Mouse (Mus musculus): ENCODE results near the gene Vmn1r120. TPM values are rescaled to one million over a fixed set of nuclear protein-coding genes. Genes with fewer than 3 reads are reported as not detected.

Vmn1r120 gene
- total RNA-seq (2023) = not detected

GRCm38 (mm10) chr7:21053684-21054083, at the start of gene Vmn1r120:
Gene Vmn1r120 (minus strand): TSS chr7:21053784.

GRCm38 (mm10) chr7:21098413-21098812, 44.8 kb upstream of the Vmn1r120 start, which contains the start of gene Vmn1r121:
Gene Vmn1r121 (minus strand): TSS chr7:21098513.

GRCm38 (mm10) chr7:21012355-21012754, 41.2 kb downstream of the Vmn1r120 start, which contains the start of gene Vmn1r119:
Gene Vmn1r119 (minus strand): TSS chr7:21012455.

Other genes with a start within 250 kb of the Vmn1r120 start
- not detected for gene Vmn1r114, start 241.6 kb downstream of the Vmn1r120 start, total RNA-seq (2023)
- gene Vmn1r115, start 208.8 kb downstream of the Vmn1r120 start, total RNA-seq (2023) = not detected
- gene Vmn1r116, start 181.5 kb downstream of the Vmn1r120 start, total RNA-seq (2023) = not detected
- not detected for gene Vmn1r117, start 169.7 kb downstream of the Vmn1r120 start, total RNA-seq (2023)
- not detected for gene Vmn1r118, start 141.4 kb downstream of the Vmn1r120 start, total RNA-seq (2023)
- not detected for gene Vmn1r119, start 41.3 kb downstream of the Vmn1r120 start, total RNA-seq (2023)
- gene Vmn1r121, start 44.7 kb upstream of the Vmn1r120 start, total RNA-seq (2023) = not detected
- gene Vmn1r122, start 80.3 kb upstream of the Vmn1r120 start, total RNA-seq (2023) = not detected
- gene Vmn1r123, start 108.4 kb upstream of the Vmn1r120 start, total RNA-seq (2023) = not detected
- gene Gm5157, start 136.6 kb upstream of the Vmn1r120 start, total RNA-seq (2023) = not detected
- not detected for gene Vmn1r124, start 206.8 kb upstream of the Vmn1r120 start, total RNA-seq (2023)
- not detected for gene Vmn1r125, start 218.4 kb upstream of the Vmn1r120 start, total RNA-seq (2023)
- not detected for gene Vmn1r126, start 247.7 kb upstream of the Vmn1r120 start, total RNA-seq (2023)